Mouse (Mus musculus) megakaryocyte-erythroid progenitor cell, adult 5 weeks (primary cell): ENCODE measurements around the gene Vmn1r209. TPM values are rescaled to one million over a fixed set of nuclear protein-coding genes. Genes with fewer than 3 reads are reported as not detected.

Source experiments
- polyA plus RNA-seq: library from polyadenylated mRNA; stranded (reverse); fragments of >175 nt; gene quantifications from 2 replicates; pipeline ENCODE4 v1.2.3, GENCODE M21; 2012

The Vmn1r209 gene
- not detected in 2 replicates for polyA plus RNA-seq

DNA sequence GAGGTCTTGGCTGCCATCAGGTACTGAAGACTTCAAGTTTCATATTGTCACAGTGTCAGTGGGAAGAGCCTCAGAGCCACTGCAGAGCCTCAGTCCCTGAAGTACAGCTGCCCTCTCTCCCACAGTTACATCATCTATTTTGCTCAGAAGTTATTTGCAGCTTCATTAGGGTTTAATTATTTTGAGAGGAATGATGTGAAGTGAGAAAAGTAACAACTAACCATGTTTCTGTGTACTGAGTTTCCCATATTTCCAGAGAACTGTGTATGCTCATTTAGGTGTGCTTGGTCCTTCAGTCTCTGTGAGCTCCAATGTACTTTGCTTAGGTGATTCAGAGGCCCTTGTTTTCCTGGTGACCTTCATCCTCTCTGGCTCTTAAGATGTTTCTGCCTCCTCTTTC is at the start of gene Vmn1r209:
Gene Vmn1r209 (minus strand): TSS at position 101 of the 400 bp plus-strand sequence.

DNA sequence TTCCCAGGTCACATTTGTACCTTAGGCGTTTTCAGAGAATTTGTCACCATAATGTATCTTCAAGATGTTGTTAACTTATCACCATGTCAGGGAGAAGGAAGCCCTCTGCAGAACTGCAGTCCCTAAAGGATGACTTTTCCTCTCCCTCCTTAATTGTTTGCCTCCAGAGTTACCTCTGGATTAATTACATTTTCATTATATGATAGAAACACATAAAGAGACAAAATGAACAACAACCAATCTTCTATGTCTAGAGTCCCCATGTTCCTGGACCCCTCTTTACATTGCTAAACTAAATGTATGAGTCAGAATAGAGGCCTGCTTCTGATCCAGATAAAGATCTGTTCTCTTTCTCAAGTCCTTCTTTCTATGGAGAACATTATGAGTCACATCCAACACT is 48.0 kb upstream of the Vmn1r209 start, which contains the start of gene Vmn1r211:
Gene Vmn1r211 (minus strand): TSS at position 101 of the 400 bp plus-strand sequence.

DNA sequence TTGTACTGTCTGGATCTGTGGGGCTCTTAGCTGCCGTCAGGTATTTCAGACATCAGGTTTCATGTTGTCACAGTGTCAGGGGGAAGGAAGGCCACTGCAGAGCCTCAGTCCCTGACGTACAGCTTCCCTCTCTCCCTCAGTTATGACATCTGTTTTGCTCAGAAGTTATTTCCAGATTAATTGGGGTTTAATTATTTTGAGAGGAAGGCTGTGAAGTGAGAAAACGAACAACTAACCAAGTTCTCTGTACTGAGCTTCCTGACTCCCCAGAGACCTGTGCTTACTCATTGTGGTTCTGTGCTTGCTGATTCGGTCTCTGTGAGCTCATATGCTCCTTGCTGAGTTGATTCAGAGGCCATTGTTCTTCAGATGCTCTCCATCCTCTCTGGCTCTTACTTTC is 21.8 kb upstream of the Vmn1r209 start, which contains the start of gene Vmn1r210:
Gene Vmn1r210 (minus strand): TSS at position 101 of the 400 bp plus-strand sequence.

DNA sequence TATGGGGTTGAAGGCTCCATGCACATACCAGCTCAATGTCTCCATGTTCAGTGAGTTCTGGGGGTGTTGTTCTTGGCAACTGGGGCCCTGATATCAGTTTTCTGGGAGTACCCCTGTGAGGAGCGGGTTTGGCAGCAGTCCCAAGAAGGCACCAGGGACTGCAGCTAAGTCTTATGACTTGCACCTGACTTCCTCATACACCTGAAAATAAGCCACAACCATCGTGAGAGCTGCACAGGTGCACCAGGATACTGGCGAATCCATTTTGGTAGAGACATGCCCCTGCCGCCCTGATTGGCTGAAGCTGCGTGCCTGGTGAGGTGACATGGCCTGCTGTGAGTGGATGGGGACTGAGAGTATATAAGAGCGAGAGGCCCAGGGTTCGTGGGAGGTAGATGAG is 32.2 kb downstream of the Vmn1r209 start, which contains the start of gene Vmn1r208:
Gene Vmn1r208 (minus strand): TSS at position 101 of the 400 bp plus-strand sequence.

Other genes starting within 250 kb of the Vmn1r209 start
- not detected in 2 replicates for gene Vmn1r205, start 216.7 kb downstream of the Vmn1r209 start, polyA plus RNA-seq
- 0.02 TPM in 1 of 2 replicates, not detected in the other for gene Vmn1r206, start 185.4 kb downstream of the Vmn1r209 start, polyA plus RNA-seq
- not detected in 2 replicates for gene Vmn1r207-ps, start 80.1 kb downstream of the Vmn1r209 start, polyA plus RNA-seq
- gene Vmn1r208, start 32.3 kb downstream of the Vmn1r209 start, polyA plus RNA-seq, result not detected in 2 replicates
- gene Vmn1r210, start 21.7 kb upstream of the Vmn1r209 start, polyA plus RNA-seq, result not detected in 2 replicates
- gene Vmn1r211, start 47.9 kb upstream of the Vmn1r209 start, polyA plus RNA-seq, result not detected in 2 replicates
- not detected in 2 replicates for gene Vmn1r212, start 74.5 kb upstream of the Vmn1r209 start, polyA plus RNA-seq
- not detected in 2 replicates for gene Vmn1r213, start 198.0 kb upstream of the Vmn1r209 start, polyA plus RNA-seq
- not detected in 2 replicates for gene Vmn1r214, start 220.7 kb upstream of the Vmn1r209 start, polyA plus RNA-seq